Mouse (Mus musculus) B cell, adult 67 days (primary cell): Measurements from ENCODE around the gene Slc22a15. TPM values are rescaled to one million over a fixed set of nuclear protein-coding genes. Genes with fewer than 3 reads are reported as not detected.

ENCODE experiments used
- total RNA-seq, 2 experiments: library from RNA; stranded (reverse); gene quantifications; 4 replicates each; pipeline ENCODE4 v1.2.4; 2023

Gene Slc22a15
- 1 to 10 TPM; 1.4 to 1.8 TPM for total RNA-seq

DNA sequence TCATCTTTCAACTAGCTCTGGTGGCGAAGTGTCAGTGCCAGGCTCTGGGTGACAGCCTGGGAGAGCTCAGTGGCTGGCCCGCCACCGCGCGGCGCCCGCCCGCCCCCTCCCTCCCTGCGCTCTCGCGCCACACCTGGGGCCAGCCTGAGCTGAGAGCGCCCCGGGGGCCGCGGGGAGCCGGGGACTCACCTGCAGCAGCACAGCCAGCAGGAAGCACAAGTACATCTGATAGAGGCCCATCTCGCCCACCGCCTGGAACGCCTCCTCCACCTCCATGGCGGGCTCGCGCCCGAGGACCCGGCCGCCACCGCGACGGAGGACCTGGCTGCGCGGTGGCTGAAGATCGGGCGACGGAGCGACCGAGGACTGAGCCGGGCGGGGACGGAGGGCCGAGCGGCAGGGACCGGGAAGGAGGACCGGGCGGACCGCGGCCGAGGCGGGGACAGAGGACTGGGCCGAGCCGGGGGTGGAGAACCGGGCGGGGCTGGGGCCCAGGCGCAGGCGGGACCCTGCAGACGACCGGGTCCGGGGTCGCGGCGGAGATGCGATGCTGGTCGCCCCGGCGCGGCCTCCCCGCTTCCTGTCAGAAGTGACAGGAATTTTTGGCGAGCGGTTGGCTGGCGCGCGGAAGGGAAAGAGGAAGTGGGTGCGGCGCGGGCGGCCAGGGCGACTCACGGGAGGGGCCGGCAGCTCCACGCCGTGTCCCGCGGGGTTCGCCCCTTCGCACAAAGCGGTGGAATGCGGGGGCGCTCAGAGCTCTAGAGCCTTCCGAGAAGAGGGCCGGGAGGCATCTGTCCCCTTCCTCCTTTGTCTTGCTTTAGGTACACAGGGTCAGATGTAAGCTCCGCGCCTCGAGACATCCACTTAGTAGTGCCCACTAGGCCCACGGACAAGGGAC lies at the start of gene Slc22a15:
Gene Slc22a15 (minus strand): TSS at position 611 of the 898 bp plus-strand sequence.

DNA sequence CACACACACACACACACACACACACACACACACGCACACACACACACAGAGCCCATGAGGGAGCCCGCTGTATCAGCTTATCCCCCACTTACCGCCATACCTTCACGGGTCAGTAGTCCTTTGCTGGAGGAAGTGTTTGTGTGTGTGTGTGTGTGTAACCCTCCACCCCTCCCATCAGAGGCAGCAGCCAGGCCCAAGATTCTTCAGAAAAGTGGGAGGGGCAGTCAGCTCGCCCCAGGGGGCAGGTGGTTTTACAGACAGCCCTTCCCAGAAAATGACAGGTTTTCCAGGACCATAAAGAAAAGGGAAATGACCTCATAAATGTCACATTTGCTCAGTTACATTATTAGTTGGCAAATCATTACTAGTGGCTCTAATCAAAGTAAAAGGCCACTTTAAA lies 75.4 kb downstream of the Slc22a15 start, which contains the start of gene Mab21l3:
Gene Mab21l3 (minus strand): TSS at position 144 of the 400 bp plus-strand sequence.

Other genes with a start within 250 kb of the Slc22a15 start
- not detected for gene Mab21l3, start 75.5 kb downstream of the Slc22a15 start, total RNA-seq
- gene Nhlh2, start 85.6 kb upstream of the Slc22a15 start, total RNA-seq, result not detected
- gene Casq2, start 162.0 kb upstream of the Slc22a15 start, total RNA-seq, result not detected